Mouse (Mus musculus): Measurements from ENCODE around the gene Rgs7.

DNA sequence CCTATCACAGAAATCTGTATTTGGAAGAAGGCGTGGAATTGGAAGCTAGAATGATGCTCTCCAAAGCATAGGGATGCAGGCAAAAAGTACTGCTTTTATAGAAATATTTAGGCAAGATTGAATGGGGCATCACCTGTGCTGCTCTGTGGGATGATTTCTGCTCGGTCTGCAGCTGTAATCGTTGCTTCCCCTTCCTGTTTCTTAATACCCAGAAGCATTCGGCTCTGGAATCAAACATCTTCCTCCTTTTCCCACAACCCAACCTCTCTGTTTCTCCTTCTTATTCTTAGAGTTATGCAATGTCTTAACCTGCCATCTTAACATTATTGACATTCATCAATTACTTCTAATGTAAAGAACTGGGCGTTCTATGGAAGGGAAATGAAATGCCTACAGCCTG is 19.2 kb downstream of the Rgs7 start:
- TF ChIP-seq POLR2A (IDR thresholded peaks at IDR 0.05; ENCODE audit: low read depth, low read length) (no peak), CTCF (conservative IDR thresholded peaks at IDR 0.05; ENCODE audit: insufficient read depth, insufficient read length, low read depth, low read length) (no peak)
